Mouse (Mus musculus) bone marrow, adult 2 months (tissue): Measurements from ENCODE around the gene Cyb5r4.

Experiments used
- CTCF ChIP-seq: fragments of 200-500 bp; IDR thresholded peaks from 2 replicates; pipeline ENCODE4 v1.5.1; 2011; ENCODE audit warnings: low read length, control low read depth; ENCODE audit not compliant: control insufficient read depth, insufficient read depth
- POLR2A ChIP-seq: fragments of 200-500 bp; IDR thresholded peaks from 2 replicates; pipeline ENCODE4 v1.6.1; 2011; ENCODE audit warnings: low read depth, mild to moderate bottlenecking, control low read depth, low read length, borderline replicate concordance; ENCODE audit not compliant: control insufficient read depth

DNA sequence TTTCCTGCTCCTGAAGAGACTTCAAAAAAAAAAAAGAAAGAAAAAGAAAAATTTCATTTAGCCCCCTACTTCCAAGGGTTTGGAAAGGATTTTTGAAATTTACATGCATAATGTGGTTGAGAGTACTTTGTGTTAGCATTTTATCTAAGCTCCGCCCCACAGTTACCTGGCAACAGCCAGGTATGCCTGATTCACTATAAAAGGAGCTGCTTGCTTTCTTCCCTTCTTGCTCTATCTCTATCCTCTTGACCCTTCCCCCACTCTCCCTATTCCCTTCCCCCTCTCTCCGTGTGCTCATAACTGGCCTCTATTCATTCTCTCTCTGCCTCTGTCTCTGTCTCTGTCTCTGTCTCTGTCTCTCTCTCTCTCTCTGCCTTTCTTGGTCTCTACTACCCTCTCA, 40.9 kb upstream of the Cyb5r4 start:
- no peak for TF ChIP-seq POLR2A
- no peak for TF ChIP-seq CTCF
